Mouse (Mus musculus) erythroid progenitor cell, adult 5-6 weeks (primary cell): ENCODE results near the gene Nufip1. TPM values are rescaled to one million over a fixed set of nuclear protein-coding genes. Genes with fewer than 3 reads are reported as not detected.

Experiments used
- ATAC-seq: replicated peaks from 2 replicates; pipeline ENCODE4 v1.8.0; 2016; ENCODE audit warnings: moderate number of reproducible peaks, mild to moderate bottlenecking, moderate TSS enrichment, inconsistent platforms; ENCODE audit not compliant: poor library complexity, low FRiP score, severe bottlenecking
- total RNA-seq, 2 experiments: library from RNA; stranded (forward) in 1 of 2; stranded (reverse) in 1 of 2; fragments of 150-400 nt in 1 of 2; fragments of 186-747, 209-891 nt in 1 of 2; gene quantifications; 2 replicates each; pipeline versions ENCODE4 v1.2.3 to v1.2.4; 2015 to 2017; ENCODE audit warnings: low replicate concordance in 2 of 2

Gene Nufip1
- total RNA-seq, 2 experiments from 2014 or later = 5.7 to 5.9 TPM

DNA sequence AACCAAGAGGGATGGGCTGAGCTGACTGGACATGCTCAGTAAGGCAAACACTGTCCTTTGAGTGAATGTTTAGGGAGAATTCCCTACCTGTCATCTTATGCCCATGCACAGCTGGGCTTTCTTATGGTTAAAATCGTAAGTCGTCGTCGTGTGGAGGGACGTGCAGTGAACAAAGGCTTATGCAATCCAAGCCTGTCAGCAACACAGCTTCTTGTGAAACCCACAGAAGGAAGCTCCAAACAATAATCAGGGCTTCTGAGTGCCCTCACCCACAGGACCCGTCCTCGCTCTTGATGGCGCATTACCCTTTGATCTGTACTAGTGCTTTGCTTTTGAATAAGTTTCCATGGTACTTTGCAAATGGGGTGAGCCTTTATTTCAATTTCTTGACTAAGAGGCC, 60.6 kb downstream of the Nufip1 start:
- ATAC-seq = no peak

DNA sequence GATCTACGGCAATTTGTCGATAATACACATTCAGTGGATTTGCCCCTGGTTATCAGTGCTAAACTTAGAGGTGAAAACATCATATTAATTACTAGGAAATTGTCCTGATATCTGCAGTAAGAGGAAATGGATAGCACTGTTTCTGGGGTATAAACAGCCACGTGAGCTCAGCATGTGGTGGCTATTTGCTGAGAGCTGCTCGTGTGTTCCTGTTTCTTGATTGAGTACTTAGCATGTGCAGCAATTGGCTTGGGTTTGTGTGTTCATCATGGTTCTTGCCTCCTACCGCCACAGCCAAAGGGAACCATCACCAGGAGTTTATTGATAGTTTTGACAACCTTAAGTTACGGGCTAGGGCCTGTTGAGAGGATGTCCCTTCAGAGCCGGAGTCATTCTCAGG, 63.6 kb downstream of the Nufip1 start:
- no peak for ATAC-seq

DNA sequence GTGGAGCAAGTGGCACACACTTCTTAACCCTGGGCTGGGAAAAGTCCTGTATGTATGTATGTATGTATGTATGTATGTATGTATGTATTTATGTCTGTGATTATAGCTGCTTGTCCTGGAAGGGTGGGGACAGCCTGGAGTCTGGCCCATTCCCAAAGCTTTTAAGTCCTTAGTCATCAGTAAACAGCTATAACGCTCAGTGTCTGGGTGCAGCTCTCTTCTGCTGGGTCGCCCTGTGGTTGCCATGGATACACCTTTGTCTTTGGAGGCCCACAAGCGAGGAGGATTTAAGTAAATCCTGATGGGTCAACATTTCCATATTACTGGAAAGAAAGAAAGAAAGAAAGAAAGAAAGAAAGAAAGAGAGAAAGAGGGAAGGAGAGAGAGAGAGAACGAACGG, 65.1 kb downstream of the Nufip1 start:
- ATAC-seq = no peak

DNA sequence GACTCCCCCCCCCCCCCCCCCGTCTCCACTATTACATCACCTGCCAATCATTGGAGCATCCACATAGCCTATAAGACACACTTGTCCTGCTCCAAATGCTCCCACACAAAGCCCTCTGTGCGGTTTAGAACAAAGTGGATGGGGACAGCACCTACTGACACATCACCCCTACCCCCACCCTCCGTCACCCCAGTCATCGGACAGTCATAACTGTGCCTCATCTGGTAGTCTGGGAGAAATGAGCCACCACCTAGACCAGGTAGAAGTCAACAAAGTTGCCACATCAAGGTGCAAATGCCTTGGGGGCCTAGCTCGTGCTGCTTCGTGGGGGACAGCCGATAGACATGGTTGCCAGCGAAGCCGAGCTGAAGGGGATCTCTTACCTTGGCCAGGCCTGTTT, 66.5 kb downstream of the Nufip1 start:
- no peak for ATAC-seq

DNA sequence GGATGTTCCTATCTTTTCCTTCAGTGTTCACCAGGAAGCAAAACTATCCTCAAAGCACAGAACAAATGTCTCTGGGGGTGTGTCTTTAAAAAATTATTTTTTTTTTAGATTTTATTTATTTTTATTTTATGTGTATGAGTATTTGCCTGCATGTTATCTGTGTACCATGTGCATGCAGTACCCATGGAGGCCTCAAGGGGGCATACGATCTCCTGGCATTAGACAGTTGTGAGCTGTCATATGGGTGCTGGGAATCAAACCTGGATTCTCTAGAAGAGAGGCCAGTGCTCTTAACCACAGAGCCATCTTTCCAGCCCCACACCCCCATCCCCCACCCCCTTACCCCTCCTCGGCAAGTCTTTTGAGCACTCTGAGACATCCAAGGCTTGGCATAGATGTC, 67.8 kb downstream of the Nufip1 start:
- ATAC-seq = no peak

DNA sequence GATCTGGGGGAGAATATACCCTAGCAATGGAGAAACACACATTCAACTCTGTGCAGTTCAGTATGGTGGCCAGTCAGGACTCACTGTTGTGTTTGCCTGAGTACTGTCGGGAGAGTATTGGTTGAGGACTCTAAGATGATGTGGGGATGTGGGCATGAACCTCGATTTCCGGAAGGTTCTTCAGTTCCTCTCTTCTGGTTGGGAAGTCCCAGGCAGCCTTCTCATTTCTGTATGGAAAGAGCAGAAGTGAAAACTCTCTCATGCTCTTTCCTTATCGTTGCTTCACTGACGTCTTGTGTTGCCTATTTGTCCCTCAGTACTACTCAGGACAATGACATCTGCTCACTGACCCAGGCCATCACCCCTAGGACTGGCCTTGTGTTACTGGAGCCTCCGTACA, 68.7 kb downstream of the Nufip1 start:
- ATAC-seq = no peak

DNA sequence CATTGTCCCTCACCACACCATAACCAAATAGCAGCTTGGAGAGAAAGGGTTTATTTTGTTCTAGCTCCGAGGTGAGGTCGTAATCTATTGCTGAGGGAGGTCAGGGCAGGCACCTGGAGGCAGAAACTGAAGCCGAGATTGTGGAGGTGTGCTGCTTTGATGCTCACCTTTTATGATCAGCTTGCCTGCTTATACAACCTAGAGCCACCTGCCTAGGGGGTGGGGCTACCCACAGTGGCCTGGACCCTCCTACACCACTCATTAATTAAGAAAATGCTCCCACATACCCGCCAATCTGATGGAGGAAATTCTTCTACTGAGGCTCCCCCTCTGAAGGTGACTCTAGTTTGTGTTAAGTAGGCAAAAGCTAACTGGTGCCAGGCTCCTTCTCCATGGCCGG, 74.7 kb downstream of the Nufip1 start:
- ATAC-seq = no peak

DNA sequence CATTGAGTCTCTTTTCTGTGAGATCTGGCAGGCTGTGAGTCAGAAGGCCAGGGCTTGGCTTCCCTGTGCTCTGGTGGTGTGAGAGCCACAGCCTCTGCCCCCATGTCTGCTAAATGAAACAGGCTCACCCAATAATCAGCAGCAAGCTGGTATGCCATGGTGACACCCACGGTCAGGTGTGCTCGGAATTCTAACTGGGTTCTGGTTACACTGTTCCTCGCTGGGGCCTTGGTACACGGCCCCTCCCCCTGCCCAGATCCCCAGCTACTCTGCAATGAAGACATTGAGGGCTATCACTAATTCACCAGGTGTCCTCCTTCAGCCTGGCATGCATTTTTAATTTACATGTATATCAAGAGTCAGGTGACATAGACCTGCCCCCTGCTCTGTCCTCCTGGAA, 75.6 kb downstream of the Nufip1 start:
- ATAC-seq = no peak

Other genes with a start within 250 kb of the Nufip1 start
- gene Kctd4, start 155.9 kb upstream of the Nufip1 start, total RNA-seq (2015; ENCODE audit: low replicate concordance) = not detected in 2 replicates
- not detected in 2 replicates for gene Kctd4, start 155.9 kb upstream of the Nufip1 start, total RNA-seq (2017; ENCODE audit: low replicate concordance)
- 8.0 and 11.5 TPM in 2 replicates for gene Gtf2f2, start 100.0 kb upstream of the Nufip1 start, total RNA-seq (2015; ENCODE audit: low replicate concordance)
- gene Gtf2f2, start 100.0 kb upstream of the Nufip1 start, total RNA-seq (2017; ENCODE audit: low replicate concordance) = 6.2 and 17.8 TPM in 2 replicates
- 7.6 and 8.0 TPM in 2 replicates for gene Gpalpp1, start 131 bp upstream of the Nufip1 start, total RNA-seq (2015; ENCODE audit: low replicate concordance)
- 5.2 and 6.2 TPM in 2 replicates for gene Gpalpp1, start 131 bp upstream of the Nufip1 start, total RNA-seq (2017; ENCODE audit: low replicate concordance)